Mouse (Mus musculus): Measurements from ENCODE around the gene Napepld. TPM values are rescaled to one million over a fixed set of nuclear protein-coding genes. Genes with fewer than 3 reads are reported as not detected.

Gene Napepld
- total RNA-seq, 1 experiment = 4.3 TPM

DNA sequence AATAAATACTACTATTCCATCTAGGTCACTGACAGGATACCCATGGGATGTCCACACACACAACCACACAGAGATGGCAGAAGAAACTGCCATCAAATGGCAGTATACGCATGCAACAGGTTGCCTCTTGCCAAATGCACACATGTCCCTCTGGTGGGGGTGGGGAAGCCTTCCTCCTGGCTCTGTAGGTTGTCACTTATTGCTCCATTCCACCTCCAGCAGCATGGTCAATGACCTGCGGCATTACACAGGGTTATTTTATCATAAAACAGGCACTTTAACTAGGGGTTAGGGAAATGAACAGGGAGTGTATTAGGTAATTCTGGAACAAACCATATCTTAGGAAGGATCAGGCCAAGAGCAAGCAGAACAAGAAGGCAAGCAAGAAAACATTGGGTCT is 31.9 kb downstream of the Napepld start:
- TF ChIP-seq ZC3H11A (IDR thresholded peaks at IDR 0.05; ENCODE audit: borderline replicate concordance, low read depth, low read length) (no peak), ZNF384 (IDR thresholded peaks at IDR 0.05; ENCODE audit: low read depth, low read length) (no peak), CHD2 (IDR thresholded peaks at IDR 0.05; ENCODE audit: low read depth, low read length) (no peak), HCFC1 (IDR thresholded peaks at IDR 0.05; ENCODE audit: borderline replicate concordance, insufficient read depth, low read length) (no peak), MAFK (IDR thresholded peaks at IDR 0.05; ENCODE audit: insufficient read depth, low read depth, low read length) (no peak)
- in situ Hi-C loops (cut with MboI; ENCODE audit: low sequenced_read_pairs in 2 of 2, unreplicated experiment in 2 of 2) = no loop called here
- Histone ChIP-seq H3K9me3 (ENCODE audit: control insufficient read depth, insufficient read depth, low read depth, low read length) (no peaks in the 10 kb centered on the region), H3K4me3 (ENCODE audit: insufficient read depth in 1 of 2, low read depth in 1 of 2, low read length in 2 of 2, poor library complexity in 1 of 2, severe bottlenecking in 1 of 2) (no peak overlapping the region), H3K36me3 (ENCODE audit: control insufficient read depth, insufficient read depth, low read length, poor library complexity, severe bottlenecking) (peaks cover 2% of the 10 kb centered on the region), H3K4me1 (ENCODE audit: control insufficient read depth in 2 of 2, insufficient read depth in 2 of 2, low read length in 2 of 2, poor library complexity in 1 of 2) (peaks cover 5 to 15% of the 10 kb centered on the region in 2 experiments), H3K9ac (ENCODE audit: insufficient read depth, low read depth, low read length, poor library complexity, severe bottlenecking) (no peak overlapping the region), H3K27ac (ENCODE audit: insufficient read depth, low read depth, low read length, poor library complexity, severe bottlenecking) (no peak overlapping the region)
- no peak for DNase-seq (ENCODE audit: low read depth, low spot score)

DNA sequence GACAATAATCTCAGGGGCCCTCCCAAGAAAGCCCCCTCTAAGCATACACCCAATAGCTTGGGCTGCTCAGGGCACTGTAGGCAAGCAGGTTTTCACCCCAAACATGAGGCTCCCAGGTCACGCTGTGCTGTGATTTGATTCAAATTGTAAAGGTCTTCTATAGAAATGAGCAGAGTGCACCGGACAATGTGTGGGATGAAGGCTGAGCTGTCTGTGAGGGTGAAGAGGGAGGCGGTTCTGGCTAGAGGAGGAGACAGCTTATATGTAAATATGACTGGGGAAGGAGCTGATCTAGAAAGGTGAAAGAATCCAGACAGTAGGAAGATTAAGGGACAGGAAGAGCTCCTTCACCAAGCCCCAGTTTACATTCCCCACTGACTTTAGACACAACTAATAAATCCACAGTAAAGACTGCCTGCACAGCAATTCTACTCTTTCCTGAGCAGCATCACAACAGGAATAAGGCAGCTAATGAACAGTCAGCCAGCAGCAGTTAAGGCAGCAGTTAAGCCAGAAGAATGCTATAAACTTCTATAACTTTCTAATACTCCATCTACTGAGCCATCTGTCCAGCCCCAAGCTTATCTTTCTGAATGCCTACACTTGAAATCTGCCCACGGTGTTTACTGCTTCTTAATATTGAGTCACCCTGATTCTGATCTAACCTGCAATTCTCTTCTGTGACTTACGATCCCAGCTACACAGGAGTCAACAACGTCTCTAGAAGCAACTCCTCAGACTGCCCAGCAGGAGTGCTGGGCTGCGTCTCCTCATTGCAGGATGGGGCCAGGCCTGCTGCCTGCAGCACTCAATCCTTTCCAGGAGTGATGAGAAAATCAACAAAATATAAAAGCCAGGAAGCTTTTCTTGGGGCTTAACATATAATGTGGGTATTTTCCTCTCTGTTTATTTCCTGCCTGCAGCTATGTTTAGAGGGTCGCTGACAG is 33.7 kb downstream of the Napepld start:
- Histone ChIP-seq H3K4me1 (ENCODE audit: control insufficient read depth in 2 of 2, insufficient read depth in 2 of 2, low read length in 2 of 2, poor library complexity in 1 of 2) (peaks cover 3 to 5% of the 10 kb centered on the region in 2 experiments; a peak in 2 of 4 replicates), H3K9me3 (ENCODE audit: control insufficient read depth, insufficient read depth, low read depth, low read length) (no peaks in the 10 kb centered on the region), H3K27ac (ENCODE audit: insufficient read depth, low read depth, low read length, poor library complexity, severe bottlenecking) (peak overlapping the region; percentile 47; the same call in 1 of the 2 replicates), H3K9ac (ENCODE audit: insufficient read depth, low read depth, low read length, poor library complexity, severe bottlenecking) (no peak overlapping the region; the same call in 1 of the 2 replicates), H3K36me3 (ENCODE audit: control insufficient read depth, insufficient read depth, low read length, poor library complexity, severe bottlenecking) (peaks cover 6% of the 10 kb centered on the region), H3K4me3 (ENCODE audit: insufficient read depth in 1 of 2, low read depth in 1 of 2, low read length in 2 of 2, poor library complexity in 1 of 2, severe bottlenecking in 1 of 2) (no peak overlapping the region)
- TF ChIP-seq ZNF384 (IDR thresholded peaks at IDR 0.05; ENCODE audit: low read depth, low read length) = no peak
- no peak for TF ChIP-seq CHD2 (IDR thresholded peaks at IDR 0.05; ENCODE audit: low read depth, low read length)
- no peak for TF ChIP-seq ZC3H11A (IDR thresholded peaks at IDR 0.05; ENCODE audit: borderline replicate concordance, low read depth, low read length)
- TF ChIP-seq HCFC1 (IDR thresholded peaks at IDR 0.05; ENCODE audit: borderline replicate concordance, insufficient read depth, low read length) = no peak
- no peak for TF ChIP-seq MAFK (IDR thresholded peaks at IDR 0.05; ENCODE audit: insufficient read depth, low read depth, low read length)
- in situ Hi-C loops (cut with MboI; ENCODE audit: low sequenced_read_pairs in 2 of 2, unreplicated experiment in 2 of 2) = no loop called here
- DNase-seq (ENCODE audit: low read depth, low spot score) = no peak

DNA sequence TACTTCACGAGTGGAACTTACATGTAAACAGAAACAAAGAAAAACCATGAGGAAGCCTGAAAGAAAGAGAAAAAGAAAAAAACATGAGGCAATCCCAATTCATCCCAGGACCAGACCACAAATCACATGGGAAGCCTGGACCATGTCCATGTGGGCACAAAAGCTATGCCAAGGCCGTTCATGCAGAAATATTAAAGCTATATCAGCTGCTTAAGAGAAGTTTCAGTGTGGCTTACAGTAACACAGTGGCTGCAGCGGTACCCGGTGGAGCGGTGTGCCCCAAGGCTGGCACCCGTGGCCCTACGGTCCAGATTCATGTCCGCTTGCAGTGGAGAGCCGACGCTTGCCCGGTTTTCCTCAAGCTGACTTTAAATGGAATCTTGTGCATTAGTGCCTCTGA is 38.1 kb downstream of the Napepld start:
- Histone ChIP-seq H3K4me1 (ENCODE audit: control insufficient read depth in 2 of 2, insufficient read depth in 2 of 2, low read length in 2 of 2, poor library complexity in 1 of 2) (peaks cover 3 to 5% of the 10 kb centered on the region in 2 experiments; a peak in 3 of 4 replicates), H3K27ac (ENCODE audit: insufficient read depth, low read depth, low read length, poor library complexity, severe bottlenecking) (no peak overlapping the region), H3K4me3 (ENCODE audit: insufficient read depth in 1 of 2, low read depth in 1 of 2, low read length in 2 of 2, poor library complexity in 1 of 2, severe bottlenecking in 1 of 2) (no peak overlapping the region), H3K9ac (ENCODE audit: insufficient read depth, low read depth, low read length, poor library complexity, severe bottlenecking) (no peak overlapping the region), H3K36me3 (ENCODE audit: control insufficient read depth, insufficient read depth, low read length, poor library complexity, severe bottlenecking) (peaks cover 21% of the 10 kb centered on the region), H3K9me3 (ENCODE audit: control insufficient read depth, insufficient read depth, low read depth, low read length) (no peaks in the 10 kb centered on the region)
- DNase-seq (ENCODE audit: low read depth, low spot score) = no peak
- no peak for TF ChIP-seq MAFK (IDR thresholded peaks at IDR 0.05; ENCODE audit: insufficient read depth, low read depth, low read length)
- no peak for TF ChIP-seq ZC3H11A (IDR thresholded peaks at IDR 0.05; ENCODE audit: borderline replicate concordance, low read depth, low read length)
- no peak for TF ChIP-seq CHD2 (IDR thresholded peaks at IDR 0.05; ENCODE audit: low read depth, low read length)
- TF ChIP-seq HCFC1 (IDR thresholded peaks at IDR 0.05; ENCODE audit: borderline replicate concordance, insufficient read depth, low read length) = no peak
- TF ChIP-seq ZNF384 (IDR thresholded peaks at IDR 0.05; ENCODE audit: low read depth, low read length) = no peak
- in situ Hi-C loops (cut with MboI; ENCODE audit: low sequenced_read_pairs in 2 of 2, unreplicated experiment in 2 of 2) = no loop called here

DNA sequence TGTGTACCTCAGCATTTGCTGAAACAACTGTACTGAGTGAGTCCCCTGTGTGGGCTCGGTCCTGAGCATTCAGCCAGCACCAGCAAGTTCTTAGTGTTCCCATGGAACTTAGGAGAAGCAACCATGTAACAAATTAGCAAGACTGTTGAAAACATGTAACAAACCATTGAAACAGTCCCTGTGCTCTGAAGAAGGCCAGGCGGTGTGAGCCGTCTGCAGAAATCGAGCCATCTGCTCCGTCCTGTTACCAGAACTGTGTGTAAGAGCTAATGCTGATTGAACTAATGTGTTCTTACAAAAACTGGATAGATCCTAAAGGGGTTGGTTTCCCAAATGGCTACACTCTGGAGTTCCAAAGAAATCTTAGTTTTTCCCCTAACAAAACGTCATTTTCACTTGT is 40.3 kb downstream of the Napepld start:
- H3K27ac ChIP-seq (ENCODE audit: insufficient read depth, low read depth, low read length, poor library complexity, severe bottlenecking) = no peak overlapping the region
- no peaks in the 10 kb centered on the region; a peak in 1 of 4 replicates for H3K4me1 ChIP-seq (ENCODE audit: control insufficient read depth in 2 of 2, insufficient read depth in 2 of 2, low read length in 2 of 2, poor library complexity in 1 of 2)
- peaks cover 25% of the 10 kb centered on the region for H3K36me3 ChIP-seq (ENCODE audit: control insufficient read depth, insufficient read depth, low read length, poor library complexity, severe bottlenecking)
- in situ Hi-C loops (cut with MboI; ENCODE audit: low sequenced_read_pairs in 2 of 2, unreplicated experiment in 2 of 2) = no loop called here
- no peak overlapping the region for H3K9ac ChIP-seq (ENCODE audit: insufficient read depth, low read depth, low read length, poor library complexity, severe bottlenecking)
- TF ChIP-seq HCFC1 (IDR thresholded peaks at IDR 0.05; ENCODE audit: borderline replicate concordance, insufficient read depth, low read length) = no peak
- no peak for TF ChIP-seq MAFK (IDR thresholded peaks at IDR 0.05; ENCODE audit: insufficient read depth, low read depth, low read length)
- TF ChIP-seq CHD2 (IDR thresholded peaks at IDR 0.05; ENCODE audit: low read depth, low read length) = no peak
- TF ChIP-seq ZC3H11A (IDR thresholded peaks at IDR 0.05; ENCODE audit: borderline replicate concordance, low read depth, low read length) = no peak
- no peak for TF ChIP-seq ZNF384 (IDR thresholded peaks at IDR 0.05; ENCODE audit: low read depth, low read length)
- no peaks in the 10 kb centered on the region for H3K9me3 ChIP-seq (ENCODE audit: control insufficient read depth, insufficient read depth, low read depth, low read length)
- no peak for DNase-seq (ENCODE audit: low read depth, low spot score)
- no peak overlapping the region for H3K4me3 ChIP-seq (ENCODE audit: insufficient read depth in 1 of 2, low read depth in 1 of 2, low read length in 2 of 2, poor library complexity in 1 of 2, severe bottlenecking in 1 of 2)

Data from ES-E14 (cell line).